Mouse (Mus musculus) lung, postnatal 0 days (tissue): ENCODE data around the gene Bcl2l15. TPM values are rescaled to one million over a fixed set of nuclear protein-coding genes. Genes with fewer than 3 reads are reported as not detected.

Source experiments
- ATAC-seq: fragments of 200-750 bp; cut with Nextera tagmentation; 2 replicates; pipeline ENCODE4 v1.8.0; 2017; ENCODE audit warnings: moderate library complexity
- DNase-seq: peaks from one replicate; pipeline ENCODE4 v3.0.0-alpha.2; 2016; ENCODE audit warnings: low spot score
- H3K27ac ChIP-seq: fragments of 300-500 bp; sonication (generic); 2 replicates; pipeline ENCODE4 v1.5.1; 2014; ENCODE audit warnings: antibody characterized with exemption, mild to moderate bottlenecking, low read length, mixed read lengths
- H3K27me3 ChIP-seq: fragments of 300-500 bp; sonication (generic); replicated peaks from 2 replicates; pipeline ENCODE4 v1.6.1; 2014; ENCODE audit warnings: low read length, mixed read lengths; ENCODE audit not compliant: insufficient read depth
- H3K36me3 ChIP-seq: fragments of 300-500 bp; sonication (generic); 2 replicates; pipeline ENCODE4 v1.6.1; 2014; ENCODE audit warnings: low read length, mixed read lengths; ENCODE audit not compliant: insufficient read depth
- H3K4me1 ChIP-seq: fragments of 300-500 bp; sonication (generic); 2 replicates; pipeline ENCODE4 v1.6.1; 2014; ENCODE audit warnings: antibody characterized with exemption, low read depth, low read length, mixed read lengths; ENCODE audit not compliant: insufficient read depth
- H3K4me2 ChIP-seq: fragments of 300-500 bp; sonication (generic); replicated peaks from 2 replicates; pipeline ENCODE4 v1.6.1; 2014; ENCODE audit warnings: low read depth, mild to moderate bottlenecking, low read length, moderate library complexity, mixed read lengths
- H3K4me3 ChIP-seq: fragments of 300-500 bp; sonication (generic); 2 replicates; pipeline ENCODE4 v1.5.1; 2014; ENCODE audit warnings: low read depth, low read length
- H3K9ac ChIP-seq: fragments of 300-500 bp; sonication (generic); replicated peaks from 2 replicates; pipeline ENCODE4 v1.6.1; 2014; ENCODE audit warnings: low read depth, mild to moderate bottlenecking
- H3K9me3 ChIP-seq: fragments of 300-500 bp; sonication (generic); 2 replicates; pipeline ENCODE4 v1.6.1; 2016; ENCODE audit warnings: low read length, mixed read lengths
- CTCF ChIP-seq: IDR thresholded peaks from 2 replicates; pipeline ENCODE4 v1.5.1; 2016; ENCODE audit warnings: antibody characterized with exemption, mild to moderate bottlenecking
- EP300 ChIP-seq: IDR thresholded peaks from 2 replicates; pipeline ENCODE4 v1.6.1; 2016; ENCODE audit warnings: antibody characterized with exemption, mild to moderate bottlenecking, control low read depth
- WGBS: fragments of 180-500 bp; shearing (Covaris S2); extraction: QIAGEN DNeasy Blood & Tissue Kit; methylation state at CpG from one replicate; pipeline ENCODE4 v1.1.7; 2014; 5-methylcytosine and 5-hydroxymethylcytosine counted together
- polyA plus RNA-seq: library from polyadenylated mRNA; unstranded; fragments of >200 nt; fragmentation: Nextera tagmentation; extraction: Ambion mirVana; gene quantifications from 2 replicates; pipeline ENCODE4 v1.2.1, GENCODE M21; 2015

Bcl2l15 gene
- polyA plus RNA-seq, 1 experiment from 2014 or later, result 0.88 TPM

- Histone ChIP-seq H3K36me3 (no peaks in the 10 kb centered on the region), H3K27ac (no peak overlapping the region), H3K4me2 (no peak overlapping the region), H3K9ac (no peak overlapping the region), H3K4me1 (no peaks in the 10 kb centered on the region), H3K27me3 (no peaks in the 10 kb centered on the region), H3K4me3 (no peak overlapping the region), H3K9me3 (no peaks in the 10 kb centered on the region)
- DNase-seq (peak; percentile 73), ATAC-seq (peak; percentile 82)
- TF ChIP-seq CTCF (peak; percentile 72), EP300 (no peak)
- WGBS, result 51% methylated on average over 3 of the region's 3 CpGs
These were observed 20.3 kb downstream of the Bcl2l15 start for GRCm38 (mm10) chr3:103852565-103853299.

GRCm38 (mm10) chr3:103853804-103854203 lies 21.4 kb downstream of the Bcl2l15 start:
- Histone ChIP-seq H3K27me3 (no peaks in the 10 kb centered on the region), H3K4me2 (no peak overlapping the region), H3K9ac (no peak overlapping the region), H3K4me3 (no peak overlapping the region), H3K9me3 (no peaks in the 10 kb centered on the region), H3K36me3 (no peaks in the 10 kb centered on the region), H3K27ac (no peak overlapping the region), H3K4me1 (no peaks in the 10 kb centered on the region)
- WGBS, result 53% methylated on average over 8 of the region's 8 CpGs
- TF ChIP-seq EP300, result no peak
- no peak for TF ChIP-seq CTCF
- DNase-seq, result no peak
- no peak for ATAC-seq

GRCm38 (mm10) chr3:103857036-103857805 lies 24.8 kb downstream of the Bcl2l15 start:
- Histone ChIP-seq H3K4me1 (0 out of 2 replicates have a peak, but pooled peaks cover 3% of the 10 kb centered on the region), H3K9me3 (no peaks in the 10 kb centered on the region), H3K4me3 (no peak overlapping the region), H3K4me2 (no peak overlapping the region), H3K27ac (no peak overlapping the region), H3K36me3 (no peaks in the 10 kb centered on the region), H3K9ac (no peak overlapping the region), H3K27me3 (no peaks in the 10 kb centered on the region)
- no peak for DNase-seq
- TF ChIP-seq EP300 (no peak), CTCF (no peak)
- no peak for ATAC-seq
- WGBS, result 85% methylated on average over 7 of the region's 7 CpGs

GRCm38 (mm10) chr3:103857977-103858563 lies 25.7 kb downstream of the Bcl2l15 start:
- H3K27me3 ChIP-seq, result no peaks in the 10 kb centered on the region
- no peaks in the 10 kb centered on the region for H3K9me3 ChIP-seq
- no peak overlapping the region for H3K4me2 ChIP-seq
- no peak overlapping the region for H3K4me3 ChIP-seq
- no peak overlapping the region for H3K27ac ChIP-seq
- H3K9ac ChIP-seq, result no peak overlapping the region
- H3K36me3 ChIP-seq, result no peaks in the 10 kb centered on the region
- DNase-seq, result no peak
- 83% methylated on average over 6 of the region's 6 CpGs for WGBS
- no peak for ATAC-seq
- TF ChIP-seq CTCF (no peak), EP300 (no peak)
- 0 out of 2 replicates have a peak, but pooled peaks cover 3% of the 10 kb centered on the region for H3K4me1 ChIP-seq

- 46% methylated on average over 12 of the region's 12 CpGs for WGBS
- TF ChIP-seq CTCF, result no peak
- TF ChIP-seq EP300, result no peak
- Histone ChIP-seq H3K4me1 (0 out of 2 replicates have a peak, but pooled peaks cover 3% of the 10 kb centered on the region), H3K27me3 (no peaks in the 10 kb centered on the region), H3K4me3 (no peak within 1 kb of the TSS), H3K9ac (0 out of 2 replicates have a peak within 1 kb of the TSS, but pooled peaks have one; percentile 1), H3K27ac (0 out of 2 replicates have a peak within 1 kb of the TSS, but pooled peaks have one; percentile 16), H3K4me2 (peak within 1 kb of the TSS; percentile 6; the same call in 1 of the 2 replicates), H3K9me3 (no peaks in the 10 kb centered on the region), H3K36me3 (no peaks in the 10 kb centered on the region)
- peak; percentile 52 for ATAC-seq
- peak; percentile 48 for DNase-seq
These were observed 26.7 kb downstream of the Bcl2l15 start, which contains the start of gene Ptpn22 for GRCm38 (mm10) chr3:103858881-103859801. Gene Ptpn22, plus strand, starts transcription at chr3:103859795.
